13 mouse cellular contexts compared by ENCODE assay signal in genomic region chr8:118316440-118316839, GRCm38 (mm10).
"Had no signal": no experiment of that assay in that cellular context is flagged by ENCODE, and none has a peak within 500 bp of the region (broad histone marks: within the 10 kb centered on the region; RNA-seq: fewer than 3 reads in every experiment).

No protein-coding gene starts in this region.

- ATAC-seq: intestine, embryonic 16.5 days; liver, postnatal 0 days; midbrain, embryonic 16.5 days had no signal

- H3K9me3 ChIP-seq: kidney, embryonic 15.5 days; lung, embryonic 15.5 days; midbrain, embryonic 12.5 days; stomach, embryonic 15.5 days had no signal

- H3K9ac ChIP-seq: kidney, embryonic 15.5 days; liver, embryonic 13.5 days; liver, postnatal 0 days; lung, embryonic 15.5 days; midbrain, embryonic 12.5 days; stomach, embryonic 15.5 days had no signal

- H3K27ac ChIP-seq: kidney, embryonic 15.5 days; liver, embryonic 13.5 days; lung, embryonic 15.5 days; midbrain, embryonic 12.5 days had no signal

- H3K27me3 ChIP-seq: liver, embryonic 13.5 days; lung, embryonic 15.5 days; midbrain, embryonic 12.5 days; stomach, embryonic 15.5 days had no signal

- H3K4me3 ChIP-seq: kidney, embryonic 15.5 days; liver, embryonic 13.5 days; lung, embryonic 15.5 days; midbrain, embryonic 12.5 days; stomach, embryonic 15.5 days had no signal

- H3K4me2 ChIP-seq: kidney, embryonic 15.5 days; liver, embryonic 13.5 days; lung, embryonic 15.5 days; midbrain, embryonic 12.5 days; stomach, embryonic 15.5 days had no signal

- DNase-seq: kidney, adult 2 months; kidney, postnatal 14 days; left cerebral cortex, postnatal 4 days; liver; liver, embryonic 13.5 days; liver, postnatal 0 days; thymus, postnatal 4 days had no signal

- H3K4me1 ChIP-seq: liver, embryonic 13.5 days; lung, embryonic 15.5 days; stomach, embryonic 15.5 days had no signal

- H3K36me3 ChIP-seq: kidney, embryonic 15.5 days; liver, embryonic 13.5 days; lung, embryonic 15.5 days; midbrain, embryonic 12.5 days; stomach, embryonic 15.5 days had no signal
